9 mouse cellular contexts compared by ENCODE assay signal in genomic region chr3:89953420-89953819, GRCm38 (mm10). TPM values are rescaled to one million over a fixed set of nuclear protein-coding genes. Genes with fewer than 3 reads are reported as not detected.
DNase-seq lines count a peak whose midpoint lies in the region; ATAC-seq and TF ChIP-seq lines count a peak whose summit lies in the region.
"Had no signal": no experiment of that assay in that cellular context is flagged by ENCODE, and none has a peak within 500 bp of the region (broad histone marks: within the 10 kb centered on the region; RNA-seq: fewer than 3 reads in every experiment).

No protein-coding gene starts in this region.

- H3K9ac ChIP-seq in forebrain, postnatal 0 days = no peak overlapping the region
- H3K9ac ChIP-seq in intestine, embryonic 16.5 days (ENCODE audit: low read depth, low read length) = no peak overlapping the region
- H3K9ac ChIP-seq in stomach, embryonic 16.5 days (ENCODE audit: low read length) = no peak overlapping the region

- peak; percentile 97 for TF ChIP-seq CTCF in forebrain, postnatal 0 days (IDR thresholded peaks at IDR 0.05; ENCODE audit: low read depth)

- ATAC-seq in forebrain, postnatal 0 days = peak; percentile 86
- ATAC-seq in intestine, embryonic 16.5 days = peak; percentile 36; the same call in 1 of the 2 replicates
- ATAC-seq in stomach, embryonic 16.5 days (ENCODE audit: insufficient read depth, low FRiP score) = peak; percentile 73; the same call in 1 of the 2 replicates

- no peak overlapping the region for H3K4me2 ChIP-seq in forebrain, postnatal 0 days (ENCODE audit: low read depth)
- no peak overlapping the region for H3K4me2 ChIP-seq in intestine, embryonic 16.5 days (ENCODE audit: low read depth, low read length)
- no peak overlapping the region for H3K4me2 ChIP-seq in stomach, embryonic 16.5 days (ENCODE audit: low read depth, low read length)
- H3K4me2 ChIP-seq: neural tube, embryonic 13.5 days had no signal

- H3K4me3 ChIP-seq in forebrain, postnatal 0 days (ENCODE audit: low read depth, low read length) = no peak overlapping the region
- H3K4me3 ChIP-seq in intestine, embryonic 16.5 days (ENCODE audit: low read length) = no peak overlapping the region
- no peak overlapping the region for H3K4me3 ChIP-seq in limb, embryonic 10.5 days
- H3K4me3 ChIP-seq in stomach, embryonic 16.5 days (replicated peaks; ENCODE audit: low read length) = no peak overlapping the region
- H3K4me3 ChIP-seq: neural tube, embryonic 13.5 days had no signal

- no peaks in the 10 kb centered on the region for H3K9me3 ChIP-seq in forebrain, postnatal 0 days (ENCODE audit: low read length)
- H3K9me3 ChIP-seq in intestine, embryonic 16.5 days (ENCODE audit: control insufficient read depth, low read length) = no peaks in the 10 kb centered on the region
- H3K9me3 ChIP-seq in limb, embryonic 10.5 days (replicated peaks) = no peaks in the 10 kb centered on the region
- H3K9me3 ChIP-seq in stomach, embryonic 16.5 days (replicated peaks; ENCODE audit: control insufficient read depth, low read length) = no peaks in the 10 kb centered on the region
- H3K9me3 ChIP-seq: neural tube, embryonic 13.5 days had no signal

- WGBS in forebrain, postnatal 0 days = 0% methylated on average over 4 of the region's 4 CpGs
- WGBS in intestine, embryonic 16.5 days = 2% methylated on average over 4 of the region's 4 CpGs
- WGBS in limb, embryonic 10.5 days = 7% methylated on average over 4 of the region's 4 CpGs
- under 1% methylated on average over 4 of the region's 4 CpGs for WGBS in stomach, embryonic 16.5 days

- no peaks in the 10 kb centered on the region for H3K4me1 ChIP-seq in forebrain, postnatal 0 days (ENCODE audit: insufficient read depth)
- H3K4me1 ChIP-seq in intestine, embryonic 16.5 days (ENCODE audit: control insufficient read depth, insufficient read depth, low read length) = no peaks in the 10 kb centered on the region
- no peaks in the 10 kb centered on the region for H3K4me1 ChIP-seq in limb, embryonic 10.5 days
- no peaks in the 10 kb centered on the region for H3K4me1 ChIP-seq in stomach, embryonic 16.5 days (ENCODE audit: control insufficient read depth, insufficient read depth, low read length)

- H3K27ac ChIP-seq in forebrain, postnatal 0 days (ENCODE audit: low read depth, low read length) = no peak overlapping the region
- H3K27ac ChIP-seq in intestine, embryonic 16.5 days (ENCODE audit: low read length) = no peak overlapping the region
- H3K27ac ChIP-seq in limb, embryonic 10.5 days = no peak overlapping the region
- H3K27ac ChIP-seq in stomach, embryonic 16.5 days (ENCODE audit: low read length) = no peak overlapping the region
- H3K27ac ChIP-seq: neural tube, embryonic 13.5 days had no signal

- peak; percentile 75 to 80 for DNase-seq in left cerebral cortex, adult 18-20 months (ENCODE audit: low spot score in 2 of 2)
- no peak for DNase-seq in left cerebral cortex, adult 8-10 months (ENCODE audit: low spot score in 2 of 2)
- DNase-seq in cerebellum, adult 11-12 months = peak; percentile 53
- peak; percentile 87 for DNase-seq in forebrain, postnatal 0 days
- DNase-seq in limb, embryonic 10.5 days (ENCODE audit: low spot score) = peak; percentile 89
- DNase-seq in neural tube, embryonic 10.5 days (ENCODE audit: extremely low spot score, low spot score) = peak; percentile 79

- no peaks in the 10 kb centered on the region for H3K27me3 ChIP-seq in forebrain, postnatal 0 days (ENCODE audit: insufficient read depth, low read length)
- no peaks in the 10 kb centered on the region for H3K27me3 ChIP-seq in intestine, embryonic 16.5 days (replicated peaks; ENCODE audit: control insufficient read depth, insufficient read depth, low read length)
- H3K27me3 ChIP-seq in limb, embryonic 10.5 days (ENCODE audit: low read depth, poor library complexity, severe bottlenecking) = no peaks in the 10 kb centered on the region
- H3K27me3 ChIP-seq in stomach, embryonic 16.5 days (ENCODE audit: control insufficient read depth, insufficient read depth, low read length) = no peaks in the 10 kb centered on the region
- H3K27me3 ChIP-seq: neural tube, embryonic 13.5 days had no signal

- H3K36me3 ChIP-seq in forebrain, postnatal 0 days (ENCODE audit: insufficient read depth) = peaks cover 89% of the 10 kb centered on the region
- H3K36me3 ChIP-seq in intestine, embryonic 16.5 days (ENCODE audit: control insufficient read depth, insufficient read depth, low read length) = 0 out of 2 replicates have a peak, but pooled peaks cover 2% of the 10 kb centered on the region
- H3K36me3 ChIP-seq in limb, embryonic 10.5 days = peaks cover 100% of the 10 kb centered on the region
- H3K36me3 ChIP-seq in stomach, embryonic 16.5 days (ENCODE audit: control insufficient read depth, insufficient read depth, low read length) = peaks cover 30% of the 10 kb centered on the region

RNA-seq across cellular contexts. Expression of gene Atp8b2, which starts 9.9 kb away (rescaled TPM):
- total RNA-seq in left cerebral cortex, adult 18-20 months (2021) = 100 to 1,000 TPM in 1 of 2 experiments, 10 to 100 TPM in 1; 97.9 to 106 TPM
- total RNA-seq in left cerebral cortex, adult 8-10 months (2022) = 100 to 1,000 TPM in 2 of 4 experiments, 10 to 100 TPM in 2; 96.1 to 111 (median 101) TPM
- 54.7 and 77.9 TPM in 2 replicates for total RNA-seq in forebrain, postnatal 0 days (2014; rRNA removed)
- polyA plus RNA-seq in forebrain, postnatal 0 days (2015; fragmentation: Nextera tagmentation; extraction: Ambion mirVana) = 4.8 and 6.2 TPM in 2 replicates
- 6.2 and 6.9 TPM in 2 replicates for polyA plus RNA-seq in intestine, embryonic 16.5 days (2015; fragmentation: Nextera tagmentation; extraction: Ambion mirVana)
- 16.0 and 18.3 TPM in 2 replicates for polyA plus RNA-seq in limb, embryonic 10.5 days (2016; fragmentation: Nextera tagmentation; extraction: Ambion mirVana)
- polyA plus RNA-seq in stomach, embryonic 16.5 days (2015; fragmentation: Nextera tagmentation; extraction: Ambion mirVana) = 11.6 and 12.3 TPM in 2 replicates

RNA-seq across cellular contexts. Expression of gene Il6ra, which starts 40.4 kb away (rescaled TPM):
- 1 to 10 TPM; 3.4 to 3.9 TPM for total RNA-seq in left cerebral cortex, adult 18-20 months (2021)
- 1 to 10 TPM; 3.8 to 6.6 (median 5.3) TPM for total RNA-seq in left cerebral cortex, adult 8-10 months (2022)
- 1.1 and 1.7 TPM in 2 replicates for total RNA-seq in forebrain, postnatal 0 days (2014; rRNA removed)
- 1.6 and 1.7 TPM in 2 replicates for polyA plus RNA-seq in forebrain, postnatal 0 days (2015; fragmentation: Nextera tagmentation; extraction: Ambion mirVana)
- 3.0 and 3.4 TPM in 2 replicates for polyA plus RNA-seq in intestine, embryonic 16.5 days (2015; fragmentation: Nextera tagmentation; extraction: Ambion mirVana)
- 0.25 and 0.38 TPM in 2 replicates for polyA plus RNA-seq in limb, embryonic 10.5 days (2016; fragmentation: Nextera tagmentation; extraction: Ambion mirVana)
- 2.9 and 3.2 TPM in 2 replicates for polyA plus RNA-seq in stomach, embryonic 16.5 days (2015; fragmentation: Nextera tagmentation; extraction: Ambion mirVana)

RNA-seq across cellular contexts. Expression of gene Hax1, which starts 45.2 kb away (rescaled TPM):
- total RNA-seq in left cerebral cortex, adult 18-20 months (2021) = 100 to 1,000 TPM in 1 of 2 experiments, 10 to 100 TPM in 1; 90.8 to 101 TPM
- 100 to 1,000 TPM in 1 of 4 experiments, 10 to 100 TPM in 3; 81.7 to 101 (median 87.0) TPM for total RNA-seq in left cerebral cortex, adult 8-10 months (2022)
- 43.9 and 59.8 TPM in 2 replicates for total RNA-seq in forebrain, postnatal 0 days (2014; rRNA removed)
- polyA plus RNA-seq in forebrain, postnatal 0 days (2015; fragmentation: Nextera tagmentation; extraction: Ambion mirVana) = 73.4 and 78.2 TPM in 2 replicates
- 124 and 135 TPM in 2 replicates for polyA plus RNA-seq in intestine, embryonic 16.5 days (2015; fragmentation: Nextera tagmentation; extraction: Ambion mirVana)
- polyA plus RNA-seq in limb, embryonic 10.5 days (2016; fragmentation: Nextera tagmentation; extraction: Ambion mirVana) = 308 and 315 TPM in 2 replicates
- 126 and 132 TPM in 2 replicates for polyA plus RNA-seq in stomach, embryonic 16.5 days (2015; fragmentation: Nextera tagmentation; extraction: Ambion mirVana)

Comparison
In these comparisons a context has a peak if more than half of its experiments do, and no peak if none do; other contexts are left out.
1. DNase-seq: peak in left cerebral cortex, adult 18-20 months (2 of 2), cerebellum, adult 11-12 months (single experiment), forebrain, postnatal 0 days (single experiment), limb, embryonic 10.5 days (single experiment) and neural tube, embryonic 10.5 days (single experiment); none in left cerebral cortex, adult 8-10 months (0 of 2).
2. ATAC-seq: peak in every context shown above with its lines; median percentile 86 in forebrain, postnatal 0 days; 73 in stomach, embryonic 16.5 days; 36 in intestine, embryonic 16.5 days.